Mouse (Mus musculus) liver, adult (tissue): Measurements from ENCODE around the gene Ggt5.

Experiments
- GATA4 ChIP-seq: IDR thresholded peaks from 2 replicates; pipeline ENCODE4 v1.6.1; 2014; ENCODE audit warnings: mild to moderate bottlenecking, low read length; ENCODE audit not compliant: insufficient replicate concordance

The Ggt5 gene

GRCm38 (mm10) chr10:75591211-75591894 is 2.2 kb downstream of the Ggt5 start:
- no peak for TF ChIP-seq GATA4

GRCm38 (mm10) chr10:75592585-75592984 is 3.4 kb downstream of the Ggt5 start:
- TF ChIP-seq GATA4: no peak

DNA sequence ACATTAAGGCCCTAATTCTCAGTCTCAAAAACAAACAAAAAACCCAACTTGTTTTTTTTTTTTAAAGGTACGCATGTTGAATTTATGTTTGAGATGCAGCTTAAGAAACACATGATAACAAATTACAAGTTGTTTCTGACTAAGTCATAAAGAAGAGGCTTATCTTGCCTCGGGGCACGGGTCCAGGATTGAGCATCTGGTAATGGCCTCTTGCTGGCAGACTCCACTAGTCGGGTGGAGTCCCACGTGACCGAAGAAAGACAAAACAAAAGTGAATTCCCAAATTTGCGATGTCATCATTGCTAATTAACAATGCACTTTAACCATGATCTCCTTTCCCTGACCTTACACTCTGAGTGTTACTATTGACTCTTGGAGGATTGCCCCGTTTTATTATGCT is 6.8 kb downstream of the Ggt5 start:
- no peak for TF ChIP-seq GATA4

DNA sequence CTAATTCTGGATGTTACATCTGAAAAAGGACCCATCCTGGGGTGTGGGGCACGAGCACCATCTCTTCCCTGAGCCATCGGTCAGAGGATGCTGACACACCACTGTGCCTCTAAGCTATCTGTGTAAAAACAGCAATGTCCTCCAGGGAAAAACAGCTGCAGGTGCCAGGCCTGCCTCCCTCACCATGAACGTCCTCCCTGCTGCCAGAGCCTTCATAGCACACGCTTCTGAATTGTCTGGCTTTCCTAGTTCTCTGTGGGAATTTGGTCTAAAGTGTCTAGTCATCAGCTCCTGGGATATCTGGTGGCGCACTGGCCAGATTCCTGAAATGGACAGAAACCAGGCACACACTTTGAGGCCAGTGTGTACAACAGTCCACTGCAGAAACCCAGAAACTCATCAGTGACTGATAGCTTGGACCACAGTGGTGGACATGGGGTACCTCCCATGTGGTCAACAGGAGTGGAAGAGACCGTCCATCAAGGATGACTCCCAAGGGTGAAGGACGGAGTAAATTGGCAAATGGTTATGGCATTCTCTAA is 11.1 kb downstream of the Ggt5 start:
- no peak for TF ChIP-seq GATA4

- TF ChIP-seq GATA4: no peak
Observed at GRCm38 (mm10) chr10:75605162-75605846, 16.2 kb downstream of the Ggt5 start.

- TF ChIP-seq GATA4: no peak
Observed at GRCm38 (mm10) chr10:75607253-75607652, 18.1 kb downstream of the Ggt5 start.

- TF ChIP-seq GATA4: no peak
Observed at GRCm38 (mm10) chr10:75608975-75609374, 19.8 kb downstream of the Ggt5 start.

DNA sequence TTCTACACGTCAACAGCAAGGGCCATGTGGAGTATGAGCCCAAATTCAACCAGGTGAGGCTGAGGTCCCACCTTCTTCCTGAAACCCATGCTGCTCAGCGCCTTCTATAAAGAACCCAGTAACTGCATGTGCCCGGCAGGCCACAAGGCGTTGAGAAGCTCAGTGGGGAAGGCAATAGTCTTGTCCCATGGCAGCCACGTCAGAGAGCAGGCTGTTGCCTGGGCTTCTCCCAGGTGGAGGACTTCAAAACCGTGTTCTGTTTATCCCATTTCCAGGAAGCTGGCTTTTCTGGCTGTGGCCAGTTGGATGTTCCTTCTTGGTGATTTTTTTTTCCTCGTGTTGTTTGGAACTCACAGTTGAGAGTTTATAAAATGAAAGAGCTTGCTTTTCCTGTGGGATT is 21.3 kb downstream of the Ggt5 start:
- TF ChIP-seq GATA4: no peak

- TF ChIP-seq GATA4: no peak
Observed at GRCm38 (mm10) chr10:75616044-75616443, 26.9 kb downstream of the Ggt5 start.

DNA sequence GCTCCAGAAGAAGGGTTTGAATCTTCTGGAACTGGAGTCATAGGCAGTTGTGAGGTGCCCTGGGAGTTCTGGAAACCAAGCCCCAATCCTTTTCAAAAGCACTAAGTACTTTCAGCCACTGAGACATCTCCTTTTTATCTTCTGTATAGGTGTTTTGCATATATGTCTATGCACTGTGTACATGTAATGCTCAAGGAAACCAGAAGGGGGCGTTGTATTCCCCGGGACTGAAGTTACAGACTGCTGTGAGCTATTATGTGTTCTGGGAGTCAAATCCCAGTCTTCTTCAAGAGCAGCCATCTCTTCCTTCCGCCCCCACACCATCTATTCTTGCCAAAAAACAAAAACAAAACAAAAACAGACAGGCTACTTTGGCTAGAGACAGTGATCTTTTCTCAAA is 31.7 kb downstream of the Ggt5 start:
- no peak for TF ChIP-seq GATA4

DNA sequence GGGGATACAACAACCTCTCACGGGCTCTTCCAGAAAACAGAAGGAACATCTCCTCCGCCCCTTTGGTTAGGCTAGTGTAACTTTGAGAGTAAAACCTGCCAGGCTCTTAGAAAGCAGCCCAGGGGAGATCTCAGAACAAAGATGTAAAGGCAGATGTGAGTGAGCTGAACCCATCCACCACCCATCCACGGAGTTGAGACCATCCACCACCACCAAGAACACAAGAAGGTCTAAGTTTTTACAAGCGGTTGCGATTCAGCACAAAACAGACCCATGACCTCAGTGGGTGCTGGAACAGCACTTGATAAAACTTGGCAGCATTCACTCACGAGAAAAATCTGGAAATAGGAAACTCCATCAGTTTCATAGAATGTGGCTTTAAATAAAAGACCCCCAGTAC is 36.8 kb downstream of the Ggt5 start:
- TF ChIP-seq GATA4: no peak

DNA sequence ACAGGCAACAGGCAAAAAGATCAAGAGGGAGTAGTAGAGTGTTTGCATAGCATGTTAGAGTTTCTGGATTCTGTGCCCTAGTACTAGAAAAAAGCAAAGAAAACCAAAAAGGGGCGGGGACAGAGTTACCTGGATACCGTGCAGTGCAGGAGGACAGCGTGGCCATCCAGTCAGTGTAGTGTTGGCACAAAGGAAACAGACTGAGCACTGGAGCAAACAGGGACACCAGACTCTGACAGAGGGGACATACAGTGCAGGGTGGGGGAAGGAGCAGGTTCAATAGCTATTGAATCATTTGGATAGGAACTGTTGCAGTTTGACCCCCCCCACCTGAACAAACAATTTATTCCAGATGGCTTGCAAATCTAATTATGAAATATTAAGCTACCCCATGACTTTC is 37.9 kb downstream of the Ggt5 start:
- TF ChIP-seq GATA4: no peak

GRCm38 (mm10) chr10:75627490-75627889 is 38.4 kb downstream of the Ggt5 start:
- no peak for TF ChIP-seq GATA4

DNA sequence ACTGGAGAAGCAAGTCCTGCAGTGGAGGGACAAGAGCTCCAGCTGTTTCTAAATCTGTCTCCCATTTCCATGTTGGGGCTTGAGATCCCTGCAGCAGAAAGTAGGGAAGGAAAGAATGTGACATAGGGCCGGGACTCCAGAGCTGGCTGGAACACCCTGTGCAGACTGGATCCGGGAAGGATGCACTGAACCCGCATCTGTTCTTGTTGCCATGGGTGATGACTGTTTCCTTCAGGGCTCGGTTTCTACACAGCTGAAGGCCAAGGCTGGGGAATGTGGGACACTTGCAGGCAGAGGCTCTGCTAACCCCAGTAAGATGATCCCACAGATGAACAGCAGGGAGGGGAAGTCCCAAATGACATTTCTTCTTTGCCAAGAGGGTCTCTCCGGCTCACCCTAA is 43.5 kb downstream of the Ggt5 start:
- no peak for TF ChIP-seq GATA4

GRCm38 (mm10) chr10:75633048-75633447 is 43.9 kb downstream of the Ggt5 start:
- no peak for TF ChIP-seq GATA4

DNA sequence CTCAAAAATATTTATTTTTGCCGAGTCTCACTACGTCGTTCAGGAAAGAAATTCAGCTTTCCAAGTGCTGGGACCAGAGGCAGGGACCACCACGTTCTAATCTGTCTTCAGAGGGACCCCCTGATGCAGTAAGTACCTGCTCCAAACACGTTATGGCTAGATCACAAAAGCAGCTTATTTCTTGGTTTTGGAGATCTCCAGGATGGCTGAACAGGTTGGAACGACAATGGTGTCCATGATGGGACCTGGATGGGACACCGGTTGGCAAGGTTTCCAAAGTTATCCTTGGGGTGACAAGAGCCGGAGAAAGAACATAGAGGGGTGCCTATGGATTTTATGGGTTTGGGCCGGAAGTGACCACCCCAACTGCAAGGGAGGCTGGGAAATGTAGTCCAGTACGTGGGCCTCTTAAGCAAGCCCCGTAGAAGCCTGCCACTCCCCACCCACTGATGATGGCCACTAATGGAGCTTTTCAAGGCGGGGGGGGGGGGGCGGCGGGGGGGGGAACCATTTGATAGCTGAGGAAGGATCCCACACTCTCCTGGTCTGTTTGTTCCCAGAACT is 44.5 kb downstream of the Ggt5 start:
- no peak for TF ChIP-seq GATA4
